Mouse (Mus musculus) ES-E14 (cell line): Measurements from ENCODE around the gene Rasa3.

Source experiments
- MAFK ChIP-seq: IDR thresholded peaks from 2 replicates; pipeline ENCODE4 v1.6.1; 2014; ENCODE audit warnings: mild to moderate bottlenecking, low read depth, low read length, inconsistent platforms; ENCODE audit not compliant: insufficient read depth
- ZNF384 ChIP-seq: IDR thresholded peaks from 2 replicates; pipeline ENCODE4 v1.6.1; 2012; ENCODE audit warnings: low read depth, low read length, inconsistent platforms

DNA sequence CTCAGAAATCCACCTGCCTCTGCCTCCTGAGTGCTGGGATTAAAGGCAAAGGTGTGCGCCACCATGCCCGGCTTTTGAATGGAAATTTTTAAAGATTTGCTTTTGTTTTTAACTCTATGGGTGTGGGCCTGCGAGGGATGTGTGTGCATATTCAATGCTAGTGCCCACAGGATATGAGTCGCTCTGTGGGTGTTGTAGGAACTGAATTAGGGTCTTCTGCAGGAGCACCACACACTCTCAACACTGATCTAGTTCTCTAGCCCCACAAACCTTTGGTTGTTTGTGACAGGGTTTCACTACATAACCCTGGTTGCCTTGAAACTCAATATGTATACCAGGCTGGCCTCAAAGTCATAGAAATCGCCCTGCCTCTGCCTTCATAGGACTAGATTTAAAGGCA lies 11.9 kb upstream of the Rasa3 start:
- TF ChIP-seq ZNF384 (no peak), MAFK (no peak)
